Mouse (Mus musculus): ENCODE data around the gene Rasl11a.

DNA sequence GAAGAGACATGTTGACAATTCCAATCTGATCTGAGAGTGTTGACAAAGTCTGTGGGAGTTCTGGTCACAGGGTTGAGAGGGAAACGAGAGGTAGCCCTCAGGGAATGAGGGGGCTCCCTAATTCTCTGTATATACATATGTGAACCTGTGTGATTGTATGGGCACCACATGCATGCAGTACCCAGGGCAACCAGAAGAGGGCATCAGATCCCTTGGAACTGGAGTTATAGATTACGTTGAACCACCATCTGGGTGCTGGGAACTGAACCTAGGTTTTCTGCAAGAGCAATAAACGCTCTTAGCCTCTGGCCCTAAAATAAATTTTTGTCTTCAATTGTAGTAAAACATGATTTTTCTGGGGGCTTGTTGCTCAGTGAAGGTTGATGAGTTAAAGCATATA is 11.2 kb downstream of the Rasl11a start:
- TF ChIP-seq CTCF (IDR thresholded peaks at IDR 0.05; ENCODE audit: low read depth, low read length): no peak
- TF ChIP-seq POLR2A (IDR thresholded peaks at IDR 0.05; ENCODE audit: insufficient read depth, low read length): no peak
- no peak for TF ChIP-seq EP300 (IDR thresholded peaks at IDR 0.05; ENCODE audit: insufficient read depth, low read depth, low read length)

Data from ES-Bruce4 (cell line).